Mouse (Mus musculus) ZHBTc4 (cell line): ENCODE data around the gene Yes1.

Experiments used
- DNase-seq: peaks from one replicate; pipeline ENCODE4 v3.0.0-alpha.2; 2011; ENCODE audit warnings: low read depth, low spot score

Gene Yes1

GRCm38 (mm10) chr5:32610801-32611340, at the start of gene Yes1:
Gene Yes1 (plus strand): TSS chr5:32611171.
- DNase-seq, result peak; percentile 94

DNA sequence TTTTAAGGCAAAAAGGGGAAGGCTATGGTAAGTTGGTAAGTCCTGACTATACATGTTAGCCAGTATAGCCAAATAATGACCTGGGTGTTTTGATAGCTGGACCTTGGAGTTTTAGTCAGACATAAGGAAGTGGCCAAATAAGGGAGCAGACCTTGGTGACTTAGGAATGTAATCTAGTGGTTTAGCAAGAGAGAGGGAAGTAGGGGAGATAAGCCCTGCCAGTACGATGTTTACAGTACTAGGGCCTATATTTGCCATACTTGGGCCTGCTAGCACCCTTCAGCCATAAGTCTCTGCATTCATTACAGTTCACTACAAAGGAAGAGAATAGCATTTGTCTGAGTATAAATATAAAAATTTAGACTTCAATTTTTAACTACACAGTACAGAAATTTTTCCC, 46.3 kb upstream of the Yes1 start:
- no peak for DNase-seq

DNA sequence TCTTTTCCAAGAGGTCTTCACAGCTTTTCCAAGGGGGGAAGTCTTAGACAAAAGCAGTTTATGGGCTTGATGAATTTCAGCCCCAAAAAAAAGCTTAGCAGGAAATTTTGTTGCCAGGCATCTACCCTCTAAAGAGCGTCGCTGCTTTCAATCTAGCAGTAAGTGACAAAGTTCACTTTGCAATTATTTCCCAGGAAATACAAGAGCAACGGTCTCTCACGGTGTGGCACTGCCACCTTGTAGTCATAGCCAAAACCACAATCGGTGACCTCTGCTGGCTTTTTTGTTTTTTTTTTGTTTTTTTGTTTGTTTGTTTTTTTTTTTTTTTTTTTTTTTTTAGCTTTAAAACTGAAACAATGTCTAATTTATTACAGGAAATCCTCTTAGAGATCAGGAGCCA, 39.2 kb upstream of the Yes1 start:
- DNase-seq, result no peak

DNA sequence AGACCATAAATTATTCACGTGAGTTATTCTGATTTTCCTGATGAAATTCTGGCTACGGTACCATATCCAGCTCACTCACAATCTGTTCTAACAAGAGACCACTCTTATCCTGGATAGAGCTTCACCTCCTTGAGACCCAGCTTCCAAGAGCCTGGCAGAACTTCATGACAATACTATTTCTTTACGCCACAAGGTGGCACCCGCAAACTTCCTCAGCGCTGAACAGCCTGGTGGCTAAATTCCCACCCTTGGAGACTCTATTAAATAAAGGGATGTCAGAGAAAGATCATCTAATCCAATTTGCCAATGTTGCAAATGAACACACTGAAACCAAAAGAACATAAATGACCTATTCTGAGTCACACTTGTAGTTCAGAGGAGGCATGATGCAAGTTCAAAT, 22.8 kb upstream of the Yes1 start:
- DNase-seq, result peak; percentile 77

DNA sequence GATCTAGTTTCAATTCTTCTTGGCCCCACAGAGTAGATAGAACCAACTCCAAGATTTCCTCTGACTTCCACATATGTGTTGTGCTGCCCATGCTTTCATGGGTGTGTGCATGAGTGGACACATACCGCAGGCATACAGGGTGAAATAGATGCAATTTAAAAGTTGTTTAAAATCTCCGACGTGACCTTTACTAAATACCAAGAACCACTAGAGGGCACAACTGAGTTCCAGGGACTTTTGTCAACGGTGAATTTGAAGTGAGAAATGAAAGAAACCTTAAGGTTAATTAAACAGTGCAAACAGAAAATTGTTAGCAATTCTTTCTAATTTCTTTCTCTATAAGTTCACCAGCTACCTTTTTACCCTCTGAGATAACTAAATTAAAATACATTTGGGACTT, 17.2 kb upstream of the Yes1 start:
- peak; percentile 60 for DNase-seq

DNA sequence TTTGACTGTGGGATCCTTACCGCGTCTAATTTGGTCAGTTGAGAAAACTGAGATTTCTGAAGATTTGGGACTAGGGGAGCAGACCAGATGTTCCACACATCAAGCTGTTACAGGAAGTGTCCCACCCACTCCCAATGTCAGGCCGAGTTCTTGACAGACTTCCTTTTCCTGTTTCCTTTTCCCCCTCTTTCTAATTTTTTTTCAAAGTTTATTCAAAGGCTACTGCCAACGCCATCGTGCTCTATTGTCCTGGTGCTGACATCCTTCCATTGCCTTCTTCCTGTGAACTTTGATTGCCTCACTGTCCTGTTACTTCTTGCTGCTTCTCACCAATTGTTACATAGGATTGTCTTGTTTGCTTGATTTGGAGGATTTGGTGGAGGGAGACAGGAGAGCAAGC, 16.6 kb upstream of the Yes1 start:
- no peak for DNase-seq

GRCm38 (mm10) chr5:32605911-32606310, 5.1 kb upstream of the Yes1 start:
- no peak for DNase-seq

DNA sequence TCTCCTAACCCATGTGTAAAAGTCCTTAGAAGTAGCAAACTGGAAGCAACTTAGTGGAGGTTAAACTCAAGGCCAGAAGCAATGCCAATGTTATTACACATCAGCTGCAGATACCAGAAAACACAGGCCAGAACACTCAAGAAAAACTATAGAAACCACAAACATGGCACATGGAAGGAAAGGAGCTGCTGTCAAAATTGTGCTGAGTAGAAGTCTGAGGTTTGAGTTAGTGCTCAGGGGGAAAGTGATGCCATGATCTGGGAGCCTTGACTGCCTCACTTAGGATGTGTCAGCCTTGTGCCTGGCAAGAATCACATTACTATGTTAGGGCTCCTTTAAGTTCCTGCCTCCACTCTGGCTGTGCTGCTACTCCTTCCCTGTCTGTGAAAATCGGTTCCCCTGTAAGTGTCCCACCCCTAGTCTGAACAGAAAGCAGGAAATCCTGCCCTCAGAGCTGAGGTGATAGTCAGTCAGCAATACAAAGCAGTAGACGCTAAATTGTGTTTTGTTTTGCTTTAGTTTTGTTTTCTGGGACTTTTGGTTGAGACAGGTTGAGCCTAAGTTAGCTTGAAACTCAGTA, 3.1 kb upstream of the Yes1 start:
- no peak for DNase-seq

- DNase-seq, result no peak
These were observed 2.5 kb upstream of the Yes1 start for GRCm38 (mm10) chr5:32608516-32608915.

- peak; percentile 69 for DNase-seq
These were observed 739 bp upstream of the Yes1 start for GRCm38 (mm10) chr5:32610064-32610800.

- peak; percentile 74 for DNase-seq
These were observed 480 bp downstream of the Yes1 start for GRCm38 (mm10) chr5:32611341-32611961.

GRCm38 (mm10) chr5:32614291-32614690, 3.3 kb downstream of the Yes1 start:
- no peak for DNase-seq

GRCm38 (mm10) chr5:32614691-32615090, 3.7 kb downstream of the Yes1 start:
- DNase-seq, result no peak

- peak; percentile 89 for DNase-seq
These were observed 5.5 kb downstream of the Yes1 start for GRCm38 (mm10) chr5:32616489-32616888.

GRCm38 (mm10) chr5:32617851-32618250, 6.9 kb downstream of the Yes1 start:
- DNase-seq, result peak; percentile 69

DNA sequence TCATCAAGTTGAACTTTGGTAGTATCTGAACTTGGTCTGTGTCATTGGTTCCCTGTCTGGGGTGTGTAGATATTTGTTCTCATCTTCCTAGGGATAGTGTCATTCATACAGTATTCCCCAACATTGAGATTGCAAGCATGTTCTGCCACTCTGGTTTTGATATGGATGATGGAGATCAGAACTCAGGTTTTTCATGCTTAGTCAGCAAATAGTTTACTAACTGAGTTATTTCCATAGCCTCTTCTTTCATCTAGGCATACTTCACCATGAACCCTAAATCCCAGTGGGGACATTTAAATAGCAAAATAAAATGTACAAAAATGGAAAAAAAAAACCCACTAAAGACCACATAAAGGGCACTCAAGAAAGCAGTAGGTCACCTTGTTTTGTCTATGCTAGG, 12.7 kb downstream of the Yes1 start:
- no peak for DNase-seq

DNA sequence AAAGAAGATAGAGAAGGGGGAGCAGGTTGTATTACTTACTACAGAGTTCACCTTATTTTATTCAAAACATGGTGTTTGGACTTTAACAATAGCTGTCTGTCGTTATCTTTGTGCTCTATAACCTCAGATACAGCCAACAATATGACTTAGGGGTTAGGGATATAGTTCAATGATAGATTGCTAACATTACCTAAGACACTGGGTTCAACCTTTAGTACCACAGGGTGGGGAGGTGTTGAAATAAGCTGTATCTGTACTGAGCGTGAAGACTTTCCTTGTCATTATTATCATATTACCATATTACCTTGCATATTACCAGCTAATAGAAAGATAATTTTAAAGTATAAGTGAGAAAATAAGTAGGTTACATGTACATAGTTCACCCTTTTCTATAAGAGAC, 13.8 kb downstream of the Yes1 start:
- DNase-seq, result no peak

DNA sequence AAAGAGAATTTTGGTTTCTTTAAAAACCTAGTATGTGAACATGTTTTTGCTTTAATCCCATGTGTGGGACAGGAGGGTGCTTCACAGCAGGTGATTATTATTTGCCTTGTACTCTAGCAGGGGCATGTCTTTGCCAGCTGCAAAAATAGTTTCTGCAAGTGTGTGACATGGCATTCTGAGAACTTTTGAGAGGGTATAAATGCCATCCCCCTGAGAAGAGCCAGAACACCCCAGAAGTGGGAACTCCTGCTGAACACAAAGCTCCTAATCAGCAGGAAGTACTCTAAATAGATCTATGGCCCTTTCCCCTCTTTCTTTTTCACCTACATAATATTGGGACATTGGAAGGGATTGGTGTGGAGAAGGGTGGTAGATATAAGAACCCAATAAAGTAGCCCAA, 22.2 kb downstream of the Yes1 start:
- no peak for DNase-seq

DNA sequence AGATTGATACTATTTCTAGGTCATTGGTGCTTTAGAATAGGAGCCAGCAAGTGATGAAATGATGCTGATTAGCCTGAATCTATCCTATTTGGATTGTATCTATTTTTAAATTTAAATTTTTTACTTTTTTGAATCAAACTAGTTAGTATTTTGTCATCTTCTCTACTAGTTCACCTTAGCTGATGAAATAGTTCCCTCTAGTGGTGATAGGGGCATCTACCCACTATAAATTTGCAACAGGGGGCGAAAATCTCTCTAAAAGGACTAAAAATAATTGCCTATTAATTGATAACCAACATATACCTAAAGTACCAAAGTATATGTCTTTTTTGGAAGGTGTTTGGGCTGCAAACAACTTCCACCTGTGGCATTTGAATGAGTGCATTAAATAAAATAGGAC, 46.4 kb downstream of the Yes1 start:
- DNase-seq, result peak; percentile 21

GRCm38 (mm10) chr5:32682475-32682874, 71.5 kb downstream of the Yes1 start:
- DNase-seq, result no peak

- no peak for DNase-seq
These were observed 82.4 kb downstream of the Yes1 start for GRCm38 (mm10) chr5:32693411-32693810.

- peak; percentile 32 for DNase-seq
These were observed 86.4 kb downstream of the Yes1 start for GRCm38 (mm10) chr5:32697208-32697867.
